Mouse (Mus musculus) heart, adult 2 months (tissue): ENCODE results near the gene Armcx2. TPM values are rescaled to one million over a fixed set of nuclear protein-coding genes. Genes with fewer than 3 reads are reported as not detected.
A peak's percentile ranks its signal among the peaks of the same experiment; 100 is the strongest.

ENCODE experiments used
- DNase-seq, 2 experiments: peaks; one replicate each; pipeline ENCODE4 v3.0.0; 2021
- H3K27ac ChIP-seq: fragments of 200-600 bp; 2 replicates; pipeline ENCODE4 v1.8.1; 2022
- H3K27me3 ChIP-seq: fragments of 200-500 bp; 2 replicates; pipeline ENCODE4 v1.6.1; 2012; ENCODE audit warnings: mild to moderate bottlenecking, low read length, inconsistent platforms, mixed read lengths; ENCODE audit not compliant: control insufficient read depth, insufficient read depth
- H3K36me3 ChIP-seq: fragments of 200-500 bp; 2 replicates; pipeline ENCODE4 v1.6.1; 2012; ENCODE audit warnings: low read length, inconsistent platforms; ENCODE audit not compliant: control insufficient read depth, insufficient read depth
- H3K4me1 ChIP-seq: fragments of 200-500 bp; 2 replicates; pipeline ENCODE4 v1.6.1; 2011; ENCODE audit warnings: low read length; ENCODE audit not compliant: control insufficient read depth, insufficient read depth
- H3K4me3 ChIP-seq: fragments of 200-600 bp; 2 replicates; pipeline ENCODE4 v1.8.1; 2022
- H3K79me2 ChIP-seq: fragments of 200-500 bp; replicated peaks from 2 replicates; pipeline ENCODE4 v1.6.1; 2012; ENCODE audit warnings: mild to moderate bottlenecking, inconsistent platforms, low read length, moderate library complexity, mixed read lengths; ENCODE audit not compliant: control insufficient read depth, insufficient read depth
- H3K9ac ChIP-seq: fragments of 200-500 bp; 2 replicates; pipeline ENCODE4 v1.6.1; 2012; ENCODE audit warnings: low read depth, mild to moderate bottlenecking, control low read depth, inconsistent platforms, low read length, mixed read lengths
- CTCF ChIP-seq: fragments of 200-600 bp; IDR thresholded peaks from 2 replicates; pipeline ENCODE4 v1.8.1; 2022; ENCODE audit warnings: antibody characterized with exemption, mild to moderate bottlenecking, moderate library complexity
- EP300 ChIP-seq: fragments of 200-500 bp; IDR thresholded peaks from 2 replicates; pipeline ENCODE4 v1.6.1; 2011; ENCODE audit warnings: low read depth, low read length, control low read depth; ENCODE audit not compliant: insufficient read depth
- POLR2A ChIP-seq: fragments of 200-500 bp; IDR thresholded peaks from 2 replicates; pipeline ENCODE4 v1.6.1; 2011; ENCODE audit warnings: mild to moderate bottlenecking, low read depth, low read length, control low read depth; ENCODE audit not compliant: insufficient read depth
- WGBS: fragments of 180-500 bp; shearing (Covaris S2); methylation state at CpG from one replicate; pipeline ENCODE4 v1.1.7; 2018; 5-methylcytosine and 5-hydroxymethylcytosine counted together
- intact Hi-C: fragments of 180-260 bp; cut with DNase I; formaldehyde crosslinking; loops from one replicate; pipeline ENCODE4 v1.15.1; 2025
- microRNA-seq, 2 experiments: library from miRNA; unstranded; fragments of <30 nt; microRNA quantifications; one replicate each; pipeline ENCODE4 v1.2.0; 2021
- polyA plus RNA-seq: library from polyadenylated mRNA; depleted of rRNA; stranded (reverse); fragments of >200 nt; gene quantifications from 2 replicates; pipeline ENCODE4 v1.2.3, GENCODE M21; 2012; rRNA removed
- total RNA-seq, 2 experiments: library from RNA; stranded (reverse); gene quantifications; 2 replicates each; pipeline ENCODE4 v1.2.3; 2021

Gene Armcx2
- total and polyA plus RNA-seq, 3 experiments: 4.9 to 7.8 (median 6.6) TPM

- intact Hi-C loops: no loop called here
- peak in 1 of 2 experiments; percentile 3 for DNase-seq
- no peaks in the 10 kb centered on the region for H3K36me3 ChIP-seq
- H3K27ac ChIP-seq: peak overlapping the region; percentile 82
- no peaks in the 10 kb centered on the region for H3K27me3 ChIP-seq
- TF ChIP-seq POLR2A (no peak), EP300 (no peak), CTCF (no peak)
- 28% methylated on average over 13 of the region's 13 CpGs for WGBS
- no peaks in the 10 kb centered on the region; the same call in 1 of the 2 replicates for H3K4me1 ChIP-seq
- H3K9ac ChIP-seq: peak overlapping the region; percentile 83
- peak overlapping the region; percentile 62 for H3K4me3 ChIP-seq
- no peaks in the 10 kb centered on the region for H3K79me2 ChIP-seq
Observed at GRCm38 (mm10) chrX:134757293-134757995, 51.6 kb downstream of the Armcx2 start.

- H3K4me3 ChIP-seq: peak within 1 kb of the TSS; percentile 62
- peak; percentile 70 to 77 for DNase-seq
- H3K27me3 ChIP-seq: no peaks in the 10 kb centered on the region
- H3K36me3 ChIP-seq: no peaks in the 10 kb centered on the region
- no peaks in the 10 kb centered on the region for H3K79me2 ChIP-seq
- WGBS: 18% methylated on average over 46 of the region's 46 CpGs
- H3K27ac ChIP-seq: peak within 1 kb of the TSS; percentile 82
- intact Hi-C loops: no loop called here
- peak within 1 kb of the TSS; percentile 83 for H3K9ac ChIP-seq
- TF ChIP-seq CTCF (no peak), POLR2A (peak; percentile 58; the same call in 1 of the 2 replicates)
- no peaks in the 10 kb centered on the region; the same call in 1 of the 2 replicates for H3K4me1 ChIP-seq
Observed at GRCm38 (mm10) chrX:134756434-134757292, 52.4 kb downstream of the Armcx2 start, which contains the start of gene Armcx3. Armcx3 (plus strand) TSS chrX:134756595.

Small RNA genes lying within 50 kb of the gene (microRNA-seq; reads per million reads assigned to microRNA genes)
- gene Mir7093: 0 to 0.39 reads per million in 2 experiments

Other genes with a start within 250 kb of the Armcx2 start
- gene Btk, start 225.7 kb downstream of the Armcx2 start, total RNA-seq: under 1 TPM; 0.94 to 0.98 TPM
- 0.56 and 0.80 TPM in 2 replicates for gene Btk, start 225.7 kb downstream of the Armcx2 start, polyA plus RNA-seq
- gene Rpl36a, start 223.6 kb downstream of the Armcx2 start, total RNA-seq: 100 to 1,000 TPM in 1 of 2 experiments, 10 to 100 TPM in 1; 95.2 to 110 TPM
- 96.5 and 124 TPM in 2 replicates for gene Rpl36a, start 223.6 kb downstream of the Armcx2 start, polyA plus RNA-seq
- gene Gla, start 208.1 kb downstream of the Armcx2 start, total RNA-seq: 1 to 10 TPM; 1.7 TPM
- gene Gla, start 208.1 kb downstream of the Armcx2 start, polyA plus RNA-seq: 0.84 and 1.6 TPM in 2 replicates
- 10 to 100 TPM; 63.7 to 74.4 TPM for gene Hnrnph2, start 208.0 kb downstream of the Armcx2 start, total RNA-seq
- gene Hnrnph2, start 208.0 kb downstream of the Armcx2 start, polyA plus RNA-seq: 14.4 and 34.6 TPM in 2 replicates
- 1 to 10 TPM; 8.1 to 9.2 TPM for gene Armcx4, start 122.7 kb downstream of the Armcx2 start, total RNA-seq
- 1.0 and 1.8 TPM in 2 replicates for gene Armcx4, start 122.7 kb downstream of the Armcx2 start, polyA plus RNA-seq
- gene Armcx1, start 91.3 kb downstream of the Armcx2 start, total RNA-seq: 1 to 10 TPM; 4.2 to 4.5 TPM
- 2.1 and 3.9 TPM in 2 replicates for gene Armcx1, start 91.3 kb downstream of the Armcx2 start, polyA plus RNA-seq
- gene Armcx6, start 57.8 kb downstream of the Armcx2 start, total RNA-seq: 1 to 10 TPM in 1 of 2 experiments, under 1 TPM in 1; 0.84 to 1.1 TPM
- 0.50 and 0.61 TPM in 2 replicates for gene Armcx6, start 57.8 kb downstream of the Armcx2 start, polyA plus RNA-seq
- gene Armcx3, start 52.6 kb downstream of the Armcx2 start, total RNA-seq: 10 to 100 TPM; 16.6 to 17.1 TPM
- gene Armcx3, start 52.6 kb downstream of the Armcx2 start, polyA plus RNA-seq: 6.8 and 11.1 TPM in 2 replicates
- gene Nxf2, start 155.5 kb upstream of the Armcx2 start, total RNA-seq: not detected
- gene Nxf2, start 155.5 kb upstream of the Armcx2 start, polyA plus RNA-seq: 0.06 TPM in 1 of 2 replicates, not detected in the other
- gene Zmat1, start 200.0 kb upstream of the Armcx2 start, total RNA-seq: 1 to 10 TPM; 4.2 to 8.2 TPM
- 1.1 and 1.8 TPM in 2 replicates for gene Zmat1, start 200.0 kb upstream of the Armcx2 start, polyA plus RNA-seq